Mouse (Mus musculus): ENCODE measurements around the gene Pxdn. TPM values are rescaled to one million over a fixed set of nuclear protein-coding genes. Genes with fewer than 3 reads are reported as not detected.
A peak's percentile ranks its signal among the peaks of the same experiment; 100 is the strongest.

Gene Pxdn
- total and polyA plus RNA-seq, 3 experiments, result 0.04 to 0.21 (median 0.14) TPM

GRCm38 (mm10) chr12:29907056-29907455, 30.4 kb upstream of the Pxdn start:
- H3K4me2 ChIP-seq (ENCODE audit: insufficient read depth, low read depth, poor library complexity, severe bottlenecking), result no peak overlapping the region

DNA sequence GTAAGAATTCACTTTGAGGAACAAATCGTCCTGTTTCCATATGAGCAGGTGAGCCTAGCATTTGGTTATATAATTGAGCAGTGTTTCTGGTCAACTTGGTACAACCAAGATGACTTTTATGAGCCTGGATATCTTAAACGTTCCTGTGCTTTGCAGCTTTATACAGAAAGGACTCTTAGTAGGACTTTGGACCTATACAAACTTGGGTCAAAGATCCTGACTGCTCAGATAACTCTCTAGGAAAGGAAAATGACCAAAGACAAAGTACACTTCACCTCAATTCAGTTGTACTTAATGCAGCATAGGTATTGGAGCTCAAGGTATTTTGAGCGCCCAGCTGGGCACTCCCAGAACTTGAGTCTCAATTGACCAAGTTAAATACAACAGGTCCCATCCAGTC, 21.3 kb upstream of the Pxdn start:
- Histone ChIP-seq H3K9ac (ENCODE audit: insufficient read depth, low read depth) (no peak overlapping the region), H3K27me3 (replicated peaks) (no peaks in the 10 kb centered on the region), H3K4me1 (ENCODE audit: control insufficient read depth in 1 of 2, insufficient read depth in 2 of 2) (0 out of 4 replicates have a peak, but pooled peaks cover 0 to 2% of the 10 kb centered on the region in 2 experiments), H3K9me3 (replicated peaks; ENCODE audit: low read length) (peaks cover 3% of the 10 kb centered on the region), H3K4me2 (ENCODE audit: insufficient read depth, low read depth, poor library complexity, severe bottlenecking) (no peak overlapping the region), H3K4me3 (replicated peaks in 1 of 3; ENCODE audit: low read depth in 2 of 3, low read length in 2 of 3, poor library complexity in 1 of 3) (no peak overlapping the region), H3K79me2 (replicated peaks; ENCODE audit: control insufficient read depth, extremely low read depth, insufficient read depth, poor library complexity, severe bottlenecking) (no peaks in the 10 kb centered on the region), H3K27ac (ENCODE audit: insufficient read depth, low read depth) (no peak overlapping the region), H3K36me3 (replicated peaks in 1 of 2; ENCODE audit: control insufficient read depth in 1 of 2, insufficient read depth in 1 of 2, low read length in 1 of 2) (no peaks in the 10 kb centered on the region)
- DNase-seq (ENCODE audit: extremely low read depth), result no peak
- TF ChIP-seq USF2 (conservative IDR thresholded peaks at IDR 0.05; ENCODE audit: low read depth, low read length), result no peak
- TF ChIP-seq ZC3H11A (IDR thresholded peaks at IDR 0.05; ENCODE audit: low read depth, low read length), result no peak
- no peak for TF ChIP-seq USF1 (IDR thresholded peaks at IDR 0.05; ENCODE audit: low read depth, low read length)
- TF ChIP-seq KAT2A (IDR thresholded peaks at IDR 0.05; ENCODE audit: insufficient replicate concordance, low read length), result no peak
- TF ChIP-seq CTCF (conservative IDR thresholded peaks at IDR 0.05 in 1 of 2, IDR thresholded peaks at IDR 0.05 in 1 of 2; ENCODE audit: low read depth in 2 of 2, low read length in 2 of 2), result no peak
- TF ChIP-seq CHD1 (IDR thresholded peaks at IDR 0.05; ENCODE audit: low read depth, low read length), result no peak
- TF ChIP-seq E2F4 (IDR thresholded peaks at IDR 0.05; ENCODE audit: insufficient replicate concordance, low read depth, low read length), result no peak
- no peak for TF ChIP-seq ZKSCAN1 (IDR thresholded peaks at IDR 0.05; ENCODE audit: borderline replicate concordance, low read depth, low read length)
- TF ChIP-seq NELFE (IDR thresholded peaks at IDR 0.05; ENCODE audit: low read depth, low read length), result no peak
- TF ChIP-seq UBTF (IDR thresholded peaks at IDR 0.05; ENCODE audit: low read depth, low read length), result no peak
- TF ChIP-seq SIN3A (IDR thresholded peaks at IDR 0.05; ENCODE audit: low read length), result no peak
- in situ Hi-C loops (cut with MboI; ENCODE audit: low pct_ligation_motif_present, low pct_unique_long_range_greater_than_20kb, low sequenced_read_pairs), result loop anchor here (25.0 kb wide), 1 partner anchor 446 kb away; the partner anchor contains the start of gene Sntg2
- dilution Hi-C loops (cut with MboI; ENCODE audit: extremely low pct_ligation_motif_present, extremely low pct_unique_long_range_greater_than_20kb, low sequenced_read_pairs), result no loop called here

More at GRCm38 (mm10) chr12:29907056-29907455, 30.4 kb upstream of the Pxdn start:
- H3K27me3 ChIP-seq (replicated peaks), result no peaks in the 10 kb centered on the region
- dilution Hi-C loops (cut with MboI; ENCODE audit: extremely low pct_ligation_motif_present, extremely low pct_unique_long_range_greater_than_20kb, low sequenced_read_pairs), result no loop called here
- H3K79me2 ChIP-seq (replicated peaks; ENCODE audit: control insufficient read depth, extremely low read depth, insufficient read depth, poor library complexity, severe bottlenecking), result no peaks in the 10 kb centered on the region
- H3K4me1 ChIP-seq (ENCODE audit: control insufficient read depth in 1 of 2, insufficient read depth in 2 of 2), result no peaks in the 10 kb centered on the region
- no peak overlapping the region for H3K27ac ChIP-seq (ENCODE audit: insufficient read depth, low read depth)
- no peak overlapping the region for H3K9ac ChIP-seq (ENCODE audit: insufficient read depth, low read depth)
- H3K36me3 ChIP-seq (replicated peaks in 1 of 2; ENCODE audit: control insufficient read depth in 1 of 2, insufficient read depth in 1 of 2, low read length in 1 of 2), result no peaks in the 10 kb centered on the region
- no peaks in the 10 kb centered on the region for H3K9me3 ChIP-seq (replicated peaks; ENCODE audit: low read length)
- no peak overlapping the region for H3K4me3 ChIP-seq (replicated peaks in 1 of 3; ENCODE audit: low read depth in 2 of 3, low read length in 2 of 3, poor library complexity in 1 of 3)
- TF ChIP-seq SIN3A (IDR thresholded peaks at IDR 0.05; ENCODE audit: low read length) (no peak), CHD2 (IDR thresholded peaks at IDR 0.05; ENCODE audit: low read length) (no peak), CTCF (conservative IDR thresholded peaks at IDR 0.05 in 1 of 2, IDR thresholded peaks at IDR 0.05 in 1 of 2; ENCODE audit: low read depth in 2 of 2, low read length in 2 of 2) (peak; percentile 41 to 70; a peak in 3 of 4 replicates), IRF4 (IDR thresholded peaks at IDR 0.05; ENCODE audit: low read depth, low read length) (no peak), RAD21 (IDR thresholded peaks at IDR 0.05; ENCODE audit: low read depth, low read length) (peak; percentile 59), SMC3 (IDR thresholded peaks at IDR 0.05; ENCODE audit: low read depth, low read length) (peak; percentile 52)
- peak; percentile 31 for DNase-seq (ENCODE audit: extremely low read depth)
- in situ Hi-C loops (cut with MboI; ENCODE audit: low pct_ligation_motif_present, low pct_unique_long_range_greater_than_20kb, low sequenced_read_pairs), result loop anchor here (5.0 to 25.0 kb wide), 2 partner anchors 130 to 455 kb away; partner anchors contain the start of gene Sntg2

Measured in CH12.LX (cell line).